In genomic region chr9:48266286-48267027, GRCm38 (mm10) we compare ENCODE assay signal across 8 mouse cellular contexts.
DNase-seq lines count a peak whose midpoint lies in the region; ATAC-seq and TF ChIP-seq lines count a peak whose summit lies in the region.

No protein-coding gene starts in this region.

- peak; percentile 55 for DNase-seq in NIH3T3 (ENCODE audit: low read depth)
- peak; percentile 62 for DNase-seq in cerebellum, adult 9-10 months
- peak; percentile 74 for DNase-seq in forelimb bud, embryonic 11.5 days (ENCODE audit: low read depth, low spot score)
- peak; percentile 90 for DNase-seq in heart, postnatal 4 days
- DNase-seq in layer of hippocampus, adult 2 months (ENCODE audit: low spot score in 2 of 2): peak; percentile 77 to 84
- peak; percentile 92 for DNase-seq in lung, embryonic 14.5 days
- peak; percentile 65 for DNase-seq in testis, postnatal 14 days (ENCODE audit: low spot score)

- TF ChIP-seq CTCF in layer of hippocampus, adult 2 months (conservative IDR thresholded peaks at IDR 0.05): peak; percentile 96
- TF ChIP-seq CTCF in lung, embryonic 14.5 days (IDR thresholded peaks at IDR 0.05; ENCODE audit: low read depth): peak; percentile 90

- H3K4me1 ChIP-seq in lung, embryonic 14.5 days (ENCODE audit: insufficient read depth): 0 out of 2 replicates have a peak, but pooled peaks cover 5% of the 10 kb centered on the region

- no peaks in the 10 kb centered on the region for H3K36me3 ChIP-seq in lung, embryonic 14.5 days (ENCODE audit: insufficient read depth)

- 11% methylated on average over 21 of the region's 21 CpGs for WGBS in lung, embryonic 14.5 days

- H3K4me3 ChIP-seq in layer of hippocampus, adult 2 months: peak overlapping the region; percentile 75
- peak overlapping the region; percentile 38 for H3K4me3 ChIP-seq in lung, embryonic 14.5 days (ENCODE audit: low read depth, low read length)

- peak; percentile 97 for ATAC-seq in lung, embryonic 14.5 days (ENCODE audit: insufficient read depth)
- peak; percentile 56; the same call in 1 of the 2 replicates for ATAC-seq in neutrophil, adult 5-6 weeks (ENCODE audit: extremely low read depth, insufficient number of reproducible peaks, low FRiP score, poor library complexity, severe bottlenecking)

- no peaks in the 10 kb centered on the region for H3K9me3 ChIP-seq in lung, embryonic 14.5 days (ENCODE audit: low read depth, low read length)

- H3K27ac ChIP-seq in layer of hippocampus, adult 2 months: peak overlapping the region; percentile 24; the same call in 1 of the 2 replicates
- H3K27ac ChIP-seq in lung, embryonic 14.5 days (ENCODE audit: low read depth): no peak overlapping the region

- peak overlapping the region; percentile 71 for H3K4me2 ChIP-seq in lung, embryonic 14.5 days

- H3K27me3 ChIP-seq in lung, embryonic 14.5 days (ENCODE audit: insufficient read depth, low read length): no peaks in the 10 kb centered on the region

- peak overlapping the region; percentile 40; the same call in 1 of the 2 replicates for H3K9ac ChIP-seq in lung, embryonic 14.5 days
